Mouse (Mus musculus) spleen, adult 2 months (tissue): ENCODE measurements around the gene Nr2f1.

Experiments used
- CTCF ChIP-seq: fragments of 200-500 bp; IDR thresholded peaks from 2 replicates; pipeline ENCODE4 v1.5.1; 2011; ENCODE audit warnings: mild to moderate bottlenecking, inconsistent platforms; ENCODE audit not compliant: insufficient read depth, insufficient read length, insufficient replicate concordance; ENCODE audit errors: extremely low read depth
- POLR2A ChIP-seq: fragments of 200-500 bp; IDR thresholded peaks from 2 replicates; pipeline ENCODE4 v1.6.1; 2011; ENCODE audit warnings: low read depth, low read length, inconsistent platforms

- TF ChIP-seq POLR2A (no peak), CTCF (no peak)
Observed at GRCm38 (mm10) chr13:78183004-78183403, 16.6 kb downstream of the Nr2f1 start.
